Mouse (Mus musculus) cerebellum, adult 2 months (tissue): ENCODE results near the gene Mtap.

Source experiments
- CTCF ChIP-seq: fragments of 200-500 bp; IDR thresholded peaks from 2 replicates; pipeline ENCODE4 v1.5.1; 2011; ENCODE audit warnings: low read depth, mild to moderate bottlenecking, control low read depth, low read length, moderate library complexity, borderline replicate concordance; ENCODE audit not compliant: insufficient read depth
- POLR2A ChIP-seq: fragments of 200-500 bp; IDR thresholded peaks from 2 replicates; pipeline ENCODE4 v1.6.1; 2011; ENCODE audit warnings: low read length, control low read depth, borderline replicate concordance; ENCODE audit not compliant: insufficient read depth

DNA sequence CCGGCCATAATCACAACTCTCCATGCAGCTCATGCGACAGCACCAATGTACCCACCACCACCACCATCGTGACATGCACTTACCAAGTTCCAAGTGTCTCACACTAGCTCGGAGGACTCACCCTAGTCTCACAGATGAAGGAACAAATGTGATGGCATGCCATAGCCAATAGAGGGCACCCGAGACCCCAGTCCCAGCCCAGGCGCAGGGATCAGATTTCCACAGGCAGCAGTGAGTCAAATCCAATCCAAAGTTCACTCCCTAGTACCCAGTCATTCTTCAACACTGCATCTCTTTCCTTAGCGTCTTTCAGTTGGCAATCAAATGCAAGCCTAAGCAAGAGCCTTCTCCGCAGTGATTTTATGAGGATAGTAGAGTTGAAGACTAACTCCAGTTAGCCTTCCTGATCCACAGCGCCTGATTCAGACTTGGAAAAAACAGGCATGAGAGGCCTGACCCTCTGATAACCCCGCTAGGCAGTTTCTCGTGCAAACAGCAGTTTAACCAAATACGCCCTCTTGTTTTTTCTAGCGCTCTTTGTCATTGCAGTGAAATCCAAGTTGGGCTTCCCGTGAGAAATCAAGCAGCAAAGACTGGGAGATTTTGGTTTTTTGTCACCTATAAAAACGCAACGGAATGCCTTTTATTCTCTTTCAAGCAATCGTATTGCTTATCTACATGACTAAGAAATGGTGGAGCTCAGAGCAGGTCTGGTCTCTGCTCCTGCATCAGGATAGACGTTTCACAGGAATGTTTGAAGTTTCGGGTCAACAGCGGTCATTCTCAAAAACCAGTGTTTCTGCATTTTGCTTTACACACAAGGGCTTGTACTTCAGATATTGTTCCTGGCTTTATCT is 8.6 kb upstream of the Mtap start:
- peak; percentile 66; the same call in 1 of the 2 replicates for TF ChIP-seq CTCF
- TF ChIP-seq POLR2A = no peak
